Mouse (Mus musculus): Measurements from ENCODE around the gene Ccnl1. TPM values are rescaled to one million over a fixed set of nuclear protein-coding genes. Genes with fewer than 3 reads are reported as not detected.
A peak's percentile ranks its signal among the peaks of the same experiment; 100 is the strongest.

The Ccnl1 gene
- polyA plus RNA-seq, 1 experiment = 226 TPM

- Histone ChIP-seq H3K4me3 (ENCODE audit: insufficient read depth, low read length) (no peak overlapping the region), H3K4me1 (ENCODE audit: control insufficient read depth, insufficient read depth, low read length) (peaks cover 3% of the 10 kb centered on the region), H3K27ac (ENCODE audit: insufficient read depth, low read depth, low read length) (no peak overlapping the region)
- TF ChIP-seq CTCF (IDR thresholded peaks at IDR 0.05; ENCODE audit: low read depth, low read length) (no peak), POLR2A (IDR thresholded peaks at IDR 0.05; ENCODE audit: borderline replicate concordance, low read depth, low read length) (no peak)
These were observed 30.9 kb upstream of the Ccnl1 start for GRCm38 (mm10) chr3:65988711-65989495.

GRCm38 (mm10) chr3:65976296-65976695 lies 18.2 kb upstream of the Ccnl1 start:
- Histone ChIP-seq H3K27ac (ENCODE audit: insufficient read depth, low read depth, low read length) (peak overlapping the region; percentile 93), H3K4me3 (ENCODE audit: insufficient read depth, low read length) (no peak overlapping the region), H3K4me1 (ENCODE audit: control insufficient read depth, insufficient read depth, low read length) (peaks cover 25% of the 10 kb centered on the region)
- TF ChIP-seq POLR2A (IDR thresholded peaks at IDR 0.05; ENCODE audit: borderline replicate concordance, low read depth, low read length) (no peak), CTCF (IDR thresholded peaks at IDR 0.05; ENCODE audit: low read depth, low read length) (no peak)

- Histone ChIP-seq H3K4me1 (ENCODE audit: control insufficient read depth, insufficient read depth, low read length) (peaks cover 25% of the 10 kb centered on the region), H3K27ac (ENCODE audit: insufficient read depth, low read depth, low read length) (peak overlapping the region; percentile 93), H3K4me3 (ENCODE audit: insufficient read depth, low read length) (peak overlapping the region; percentile 91; the same call in 1 of the 2 replicates)
- no peak for TF ChIP-seq POLR2A (IDR thresholded peaks at IDR 0.05; ENCODE audit: borderline replicate concordance, low read depth, low read length)
- TF ChIP-seq CTCF (IDR thresholded peaks at IDR 0.05; ENCODE audit: low read depth, low read length) = no peak
These were observed 17.3 kb upstream of the Ccnl1 start for GRCm38 (mm10) chr3:65975317-65975716.

- TF ChIP-seq CTCF (IDR thresholded peaks at IDR 0.05; ENCODE audit: low read depth, low read length) = no peak
- TF ChIP-seq POLR2A (IDR thresholded peaks at IDR 0.05; ENCODE audit: borderline replicate concordance, low read depth, low read length) = no peak
- peak overlapping the region; percentile 97 for H3K27ac ChIP-seq (ENCODE audit: insufficient read depth, low read depth, low read length)
- peak overlapping the region; percentile 91 for H3K4me3 ChIP-seq (ENCODE audit: insufficient read depth, low read length)
- peaks cover 25% of the 10 kb centered on the region for H3K4me1 ChIP-seq (ENCODE audit: control insufficient read depth, insufficient read depth, low read length)
These were observed 16.4 kb upstream of the Ccnl1 start for GRCm38 (mm10) chr3:65974232-65975058.

GRCm38 (mm10) chr3:65973501-65974231 lies 15.6 kb upstream of the Ccnl1 start:
- peak overlapping the region; percentile 97 for H3K27ac ChIP-seq (ENCODE audit: insufficient read depth, low read depth, low read length)
- TF ChIP-seq POLR2A (IDR thresholded peaks at IDR 0.05; ENCODE audit: borderline replicate concordance, low read depth, low read length) = no peak
- peaks cover 25% of the 10 kb centered on the region for H3K4me1 ChIP-seq (ENCODE audit: control insufficient read depth, insufficient read depth, low read length)
- peak overlapping the region; percentile 91 for H3K4me3 ChIP-seq (ENCODE audit: insufficient read depth, low read length)

GRCm38 (mm10) chr3:65969196-65969595 lies 11.1 kb upstream of the Ccnl1 start:
- H3K27ac ChIP-seq (ENCODE audit: insufficient read depth, low read depth, low read length) = no peak overlapping the region
- TF ChIP-seq POLR2A (IDR thresholded peaks at IDR 0.05; ENCODE audit: borderline replicate concordance, low read depth, low read length) (no peak), CTCF (IDR thresholded peaks at IDR 0.05; ENCODE audit: low read depth, low read length) (no peak)
- no peak overlapping the region for H3K4me3 ChIP-seq (ENCODE audit: insufficient read depth, low read length)
- peaks cover 11% of the 10 kb centered on the region; the same call in 1 of the 2 replicates for H3K4me1 ChIP-seq (ENCODE audit: control insufficient read depth, insufficient read depth, low read length)

- Histone ChIP-seq H3K4me1 (ENCODE audit: control insufficient read depth, insufficient read depth, low read length) (peaks cover 10% of the 10 kb centered on the region), H3K27ac (ENCODE audit: insufficient read depth, low read depth, low read length) (no peak overlapping the region), H3K4me3 (ENCODE audit: insufficient read depth, low read length) (no peak overlapping the region)
- TF ChIP-seq POLR2A (IDR thresholded peaks at IDR 0.05; ENCODE audit: borderline replicate concordance, low read depth, low read length) (no peak), CTCF (IDR thresholded peaks at IDR 0.05; ENCODE audit: low read depth, low read length) (no peak)
These were observed 8.3 kb upstream of the Ccnl1 start for GRCm38 (mm10) chr3:65966360-65966759.

- Histone ChIP-seq H3K4me1 (ENCODE audit: control insufficient read depth, insufficient read depth, low read length) (peaks cover 23% of the 10 kb centered on the region), H3K27ac (ENCODE audit: insufficient read depth, low read depth, low read length) (no peak overlapping the region), H3K4me3 (ENCODE audit: insufficient read depth, low read length) (no peak overlapping the region)
- TF ChIP-seq CTCF (IDR thresholded peaks at IDR 0.05; ENCODE audit: low read depth, low read length) (no peak), POLR2A (IDR thresholded peaks at IDR 0.05; ENCODE audit: borderline replicate concordance, low read depth, low read length) (no peak)
These were observed 4.4 kb upstream of the Ccnl1 start for GRCm38 (mm10) chr3:65962270-65962930.

GRCm38 (mm10) chr3:65960291-65960945 lies 2.4 kb upstream of the Ccnl1 start:
- TF ChIP-seq CTCF (IDR thresholded peaks at IDR 0.05; ENCODE audit: low read depth, low read length) (no peak), POLR2A (IDR thresholded peaks at IDR 0.05; ENCODE audit: borderline replicate concordance, low read depth, low read length) (no peak)
- no peak overlapping the region for H3K4me3 ChIP-seq (ENCODE audit: insufficient read depth, low read length)
- H3K4me1 ChIP-seq (ENCODE audit: control insufficient read depth, insufficient read depth, low read length) = peaks cover 25% of the 10 kb centered on the region
- no peak overlapping the region for H3K27ac ChIP-seq (ENCODE audit: insufficient read depth, low read depth, low read length)
